Mouse (Mus musculus) liver, embryonic 14.5 days (tissue): Measurements from ENCODE around the gene Ngdn.

ENCODE experiments used
- CTCF ChIP-seq: IDR thresholded peaks from 2 replicates; pipeline ENCODE4 v1.5.1; 2016; ENCODE audit warnings: antibody characterized with exemption, low read depth, control low read depth
- EP300 ChIP-seq: IDR thresholded peaks from 2 replicates; pipeline ENCODE4 v1.6.1; 2016; ENCODE audit warnings: antibody characterized with exemption, low read depth

- TF ChIP-seq CTCF = no peak
- no peak for TF ChIP-seq EP300
Observed at GRCm38 (mm10) chr14:55005506-55005905, 9.7 kb upstream of the Ngdn start.
